Mouse (Mus musculus): ENCODE measurements around the gene Mdfi. TPM values are rescaled to one million over a fixed set of nuclear protein-coding genes. Genes with fewer than 3 reads are reported as not detected.
A peak's percentile ranks its signal among the peaks of the same experiment; 100 is the strongest.

Gene Mdfi
- polyA plus RNA-seq (2014; fragmentation: Nextera tagmentation; extraction: Ambion mirVana), result 24.7 and 25.7 TPM in 2 replicates

DNA sequence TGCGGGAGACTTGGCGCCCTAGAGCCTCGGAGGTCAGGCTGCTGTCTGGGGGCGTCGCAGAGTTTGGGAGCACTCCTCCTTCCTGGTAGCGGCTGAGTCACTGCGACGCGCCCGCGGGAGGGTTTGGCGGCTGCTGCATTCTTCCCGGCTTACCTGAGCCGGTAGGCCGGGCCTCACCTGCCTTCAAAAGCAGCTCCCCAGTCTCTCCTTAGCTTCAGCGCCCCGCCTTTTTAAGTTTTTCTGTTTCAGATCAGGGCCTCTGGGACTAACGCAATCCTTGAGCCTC, at the start of gene Mdfi:
Gene Mdfi, minus strand, starts transcription at position 210 of the 286 bp plus-strand sequence.
- Histone ChIP-seq H3K4me1 (ENCODE audit: control insufficient read depth, insufficient read depth, low read length) (peaks cover 21% of the 10 kb centered on the region), H3K36me3 (ENCODE audit: control insufficient read depth, insufficient read depth, low read length) (no peaks in the 10 kb centered on the region), H3K4me3 (ENCODE audit: low read depth, low read length) (peak within 1 kb of the TSS; percentile 61), H3K27me3 (ENCODE audit: control insufficient read depth, insufficient read depth, low read length) (peaks cover 29% of the 10 kb centered on the region), H3K9me3 (ENCODE audit: control insufficient read depth, low read length) (no peaks in the 10 kb centered on the region), H3K9ac (ENCODE audit: low read length) (peak within 1 kb of the TSS; percentile 74; the same call in 1 of the 2 replicates), H3K4me2 (peak within 1 kb of the TSS; percentile 99), H3K27ac (ENCODE audit: low read depth, low read length) (no peak within 1 kb of the TSS)
- 3% methylated on average over 18 of the region's 18 CpGs for WGBS
- no peak for DNase-seq (ENCODE audit: low spot score, missing footprints)
- no peak for ATAC-seq (ENCODE audit: low FRiP score)

DNA sequence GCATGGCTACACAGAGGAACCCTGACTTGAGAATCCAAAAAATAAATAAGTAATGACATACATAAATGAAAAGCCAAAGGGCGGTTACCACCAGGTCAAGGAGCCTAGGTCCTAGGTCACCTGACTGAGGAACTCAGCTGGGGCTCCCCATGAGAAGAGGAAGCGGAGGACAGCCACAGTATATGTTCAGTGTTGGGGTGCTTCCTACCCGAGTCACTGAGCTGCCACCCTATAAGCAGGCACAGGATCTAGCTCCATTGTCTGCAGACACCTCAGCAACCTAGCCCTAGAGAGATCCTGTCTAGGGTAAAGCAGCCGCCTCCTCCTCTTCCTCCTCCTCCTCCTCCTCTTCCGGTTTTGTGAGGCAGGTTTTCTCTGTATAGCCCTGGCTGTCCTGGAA, 48.6 kb upstream of the Mdfi start:
- Histone ChIP-seq H3K36me3 (ENCODE audit: control insufficient read depth, insufficient read depth, low read length) (peaks cover 3% of the 10 kb centered on the region), H3K4me1 (ENCODE audit: control insufficient read depth, insufficient read depth, low read length) (peaks cover 69% of the 10 kb centered on the region)

GRCm38 (mm10) chr17:47881330-47881729, 46.8 kb upstream of the Mdfi start:
- Histone ChIP-seq H3K9me3 (ENCODE audit: control insufficient read depth, low read length) (no peaks in the 10 kb centered on the region), H3K4me1 (ENCODE audit: control insufficient read depth, insufficient read depth, low read length) (peaks cover 69% of the 10 kb centered on the region), H3K27ac (ENCODE audit: low read depth, low read length) (no peak overlapping the region), H3K4me3 (ENCODE audit: low read depth, low read length) (no peak overlapping the region), H3K9ac (ENCODE audit: low read length) (no peak overlapping the region), H3K36me3 (ENCODE audit: control insufficient read depth, insufficient read depth, low read length) (peaks cover 3% of the 10 kb centered on the region), H3K4me2 (no peak overlapping the region), H3K27me3 (ENCODE audit: control insufficient read depth, insufficient read depth, low read length) (no peaks in the 10 kb centered on the region)
- no peak for DNase-seq (ENCODE audit: low spot score, missing footprints)
- no peak for ATAC-seq (ENCODE audit: low FRiP score)
- 55% methylated on average over 13 of the region's 13 CpGs for WGBS

More for the DNA sequence above, 48.6 kb upstream of the Mdfi start:
- H3K4me2 ChIP-seq, result no peak overlapping the region
- WGBS, result 88% methylated on average over 5 of the region's 5 CpGs
- H3K27me3 ChIP-seq (ENCODE audit: control insufficient read depth, insufficient read depth, low read length), result no peaks in the 10 kb centered on the region
- ATAC-seq (ENCODE audit: low FRiP score), result no peak
- no peak for DNase-seq (ENCODE audit: low spot score, missing footprints)
- H3K9me3 ChIP-seq (ENCODE audit: control insufficient read depth, low read length), result no peaks in the 10 kb centered on the region
- H3K4me3 ChIP-seq (ENCODE audit: low read depth, low read length), result no peak overlapping the region
- no peak overlapping the region for H3K27ac ChIP-seq (ENCODE audit: low read depth, low read length)
- no peak overlapping the region for H3K9ac ChIP-seq (ENCODE audit: low read length)

DNA sequence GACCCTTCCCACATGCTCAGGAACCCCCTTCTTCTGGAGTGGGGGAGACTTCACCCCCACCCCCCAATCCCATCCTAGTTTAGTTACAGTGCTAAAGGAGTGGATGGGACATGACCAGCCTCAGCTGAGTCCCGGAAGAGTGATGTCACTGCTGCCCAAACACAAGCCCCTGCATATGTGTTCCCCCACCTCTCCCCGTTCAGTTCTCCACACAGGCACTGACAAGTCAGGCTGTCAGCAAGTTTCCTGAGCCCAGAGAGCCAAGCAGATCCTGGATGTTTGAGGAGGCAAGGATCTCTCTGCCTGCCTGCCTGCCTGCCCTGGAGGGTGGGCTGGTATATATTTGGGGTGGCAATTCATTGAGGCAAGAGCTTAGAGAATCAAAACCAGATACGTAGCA, 44.7 kb upstream of the Mdfi start:
- Histone ChIP-seq H3K9ac (ENCODE audit: low read length) (peak overlapping the region; percentile 46), H3K27me3 (ENCODE audit: control insufficient read depth, insufficient read depth, low read length) (no peaks in the 10 kb centered on the region), H3K4me2 (peak overlapping the region; percentile 24), H3K9me3 (ENCODE audit: control insufficient read depth, low read length) (no peaks in the 10 kb centered on the region), H3K4me1 (ENCODE audit: control insufficient read depth, insufficient read depth, low read length) (peaks cover 68% of the 10 kb centered on the region), H3K36me3 (ENCODE audit: control insufficient read depth, insufficient read depth, low read length) (peaks cover 10% of the 10 kb centered on the region), H3K4me3 (ENCODE audit: low read depth, low read length) (no peak overlapping the region), H3K27ac (ENCODE audit: low read depth, low read length) (no peak overlapping the region; the same call in 1 of the 2 replicates)
- peak; percentile 89 for DNase-seq (ENCODE audit: low spot score, missing footprints)
- WGBS, result 25% methylated on average over 3 of the region's 3 CpGs
- ATAC-seq (ENCODE audit: low FRiP score), result 0 out of 2 replicates have a peak, but pooled peaks have one; percentile 4

GRCm38 (mm10) chr17:47878378-47879089, 44.0 kb upstream of the Mdfi start:
- ATAC-seq (ENCODE audit: low FRiP score) (peak; percentile 27), DNase-seq (ENCODE audit: low spot score, missing footprints) (peak; percentile 92)
- Histone ChIP-seq H3K9me3 (ENCODE audit: control insufficient read depth, low read length) (no peaks in the 10 kb centered on the region), H3K9ac (ENCODE audit: low read length) (peak overlapping the region; percentile 46), H3K4me3 (ENCODE audit: low read depth, low read length) (no peak overlapping the region), H3K27ac (ENCODE audit: low read depth, low read length) (peak overlapping the region; percentile 80), H3K4me1 (ENCODE audit: control insufficient read depth, insufficient read depth, low read length) (peaks cover 72% of the 10 kb centered on the region), H3K36me3 (ENCODE audit: control insufficient read depth, insufficient read depth, low read length) (peaks cover 10% of the 10 kb centered on the region), H3K4me2 (peak overlapping the region; percentile 24), H3K27me3 (ENCODE audit: control insufficient read depth, insufficient read depth, low read length) (no peaks in the 10 kb centered on the region)
- 10% methylated on average over 34 of the region's 35 CpGs for WGBS

DNA sequence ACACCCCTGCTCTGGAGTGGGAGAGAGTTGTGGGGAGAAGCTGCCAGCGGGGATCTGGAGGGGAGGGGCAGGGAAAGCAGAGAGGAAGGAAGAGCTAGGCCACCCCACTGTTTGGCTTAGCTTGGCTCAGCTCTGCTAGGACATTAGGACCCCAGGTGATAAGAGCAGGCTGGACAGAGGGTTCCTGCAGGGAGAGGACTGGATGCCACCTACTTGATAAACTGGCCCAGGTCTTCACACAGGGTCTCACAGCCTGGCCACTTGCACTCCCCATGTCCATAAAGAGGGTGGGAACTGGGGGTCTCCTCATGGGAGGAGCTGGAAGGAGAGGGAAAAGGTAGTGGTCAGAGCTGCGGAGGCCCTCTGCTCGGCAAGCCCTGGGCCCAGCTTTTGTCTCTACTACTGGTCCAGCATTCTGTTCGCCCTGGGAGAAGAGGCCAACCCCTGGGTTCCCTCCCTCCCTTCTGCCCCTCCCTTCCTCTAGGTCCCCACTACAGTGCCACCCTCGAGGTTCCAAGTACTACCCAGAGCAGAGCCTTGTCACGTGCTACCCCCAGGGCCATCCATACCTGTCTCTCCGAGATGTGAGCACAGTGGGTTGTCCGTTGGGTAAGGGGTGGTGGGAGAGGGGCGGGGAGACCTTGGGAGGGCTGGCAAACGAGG, 43.4 kb upstream of the Mdfi start:
- DNase-seq (ENCODE audit: low spot score, missing footprints) (peak; percentile 93), ATAC-seq (ENCODE audit: low FRiP score) (peak; percentile 17)
- H3K4me3 ChIP-seq (ENCODE audit: low read depth, low read length), result no peak overlapping the region
- H3K27ac ChIP-seq (ENCODE audit: low read depth, low read length), result peak overlapping the region; percentile 80
- H3K4me1 ChIP-seq (ENCODE audit: control insufficient read depth, insufficient read depth, low read length), result peaks cover 73% of the 10 kb centered on the region
- H3K36me3 ChIP-seq (ENCODE audit: control insufficient read depth, insufficient read depth, low read length), result peaks cover 10% of the 10 kb centered on the region
- peak overlapping the region; percentile 8; the same call in 1 of the 2 replicates for H3K4me2 ChIP-seq
- H3K27me3 ChIP-seq (ENCODE audit: control insufficient read depth, insufficient read depth, low read length), result no peaks in the 10 kb centered on the region
- WGBS, result 8% methylated on average over 9 of the region's 10 CpGs
- no peaks in the 10 kb centered on the region for H3K9me3 ChIP-seq (ENCODE audit: control insufficient read depth, low read length)
- H3K9ac ChIP-seq (ENCODE audit: low read length), result peak overlapping the region; percentile 52

DNA sequence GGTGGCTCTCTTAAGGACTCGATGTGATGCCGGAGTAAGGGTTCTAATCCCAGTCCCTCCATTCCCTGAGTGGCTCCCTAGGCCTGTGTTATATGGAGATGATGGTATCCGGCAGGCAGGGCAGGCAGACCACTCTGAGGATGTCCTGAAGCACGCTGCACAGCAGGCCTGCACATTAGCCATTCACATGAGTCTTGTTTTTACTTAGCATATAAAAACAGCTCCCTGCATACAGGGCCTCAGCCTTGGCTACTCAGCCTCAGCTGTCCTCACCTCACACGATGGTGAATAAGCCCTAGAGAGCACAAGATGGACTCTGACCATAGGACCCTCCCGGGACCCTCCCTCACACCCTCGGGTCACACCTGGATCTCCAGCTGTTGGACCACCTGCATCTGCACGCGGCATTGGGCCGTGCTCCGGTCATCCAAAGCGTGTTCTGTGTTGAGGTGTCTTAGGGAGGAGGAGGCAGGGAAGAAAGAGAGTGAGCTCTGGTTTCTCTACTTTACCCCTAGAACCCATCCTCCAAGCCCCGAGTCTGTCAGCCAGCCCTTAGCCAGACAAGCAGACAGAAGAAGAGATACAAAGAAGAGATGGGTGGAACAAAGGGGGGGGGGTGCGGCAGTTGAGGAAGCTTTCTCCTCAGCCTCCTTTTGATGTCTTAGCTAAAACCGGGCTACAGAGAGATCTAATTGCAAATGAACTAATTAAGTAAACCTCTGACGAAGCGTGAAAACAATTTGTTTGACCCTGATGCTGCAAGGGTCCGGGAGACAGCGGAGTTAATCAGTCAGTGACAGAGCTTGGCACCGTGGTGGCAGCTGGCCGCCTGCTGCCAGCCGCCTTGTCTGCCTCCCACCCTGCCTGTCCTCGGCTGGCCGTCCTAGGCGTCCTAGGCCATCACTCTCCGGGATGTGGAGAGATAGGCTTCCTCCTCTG, 42.6 kb upstream of the Mdfi start:
- WGBS, result 19% methylated on average over 26 of the region's 26 CpGs
- H3K9me3 ChIP-seq (ENCODE audit: control insufficient read depth, low read length), result no peaks in the 10 kb centered on the region
- peaks cover 10% of the 10 kb centered on the region for H3K36me3 ChIP-seq (ENCODE audit: control insufficient read depth, insufficient read depth, low read length)
- ATAC-seq (ENCODE audit: low FRiP score) (no peak), DNase-seq (ENCODE audit: low spot score, missing footprints) (peak; percentile 95)
- peak overlapping the region; percentile 80 for H3K27ac ChIP-seq (ENCODE audit: low read depth, low read length)
- no peak overlapping the region for H3K4me3 ChIP-seq (ENCODE audit: low read depth, low read length)
- peak overlapping the region; percentile 8; the same call in 1 of the 2 replicates for H3K4me2 ChIP-seq
- peak overlapping the region; percentile 52 for H3K9ac ChIP-seq (ENCODE audit: low read length)
- no peaks in the 10 kb centered on the region for H3K27me3 ChIP-seq (ENCODE audit: control insufficient read depth, insufficient read depth, low read length)
- peaks cover 70% of the 10 kb centered on the region for H3K4me1 ChIP-seq (ENCODE audit: control insufficient read depth, insufficient read depth, low read length)

- no peak overlapping the region for H3K4me2 ChIP-seq
- peaks cover 16% of the 10 kb centered on the region for H3K36me3 ChIP-seq (ENCODE audit: control insufficient read depth, insufficient read depth, low read length)
- no peaks in the 10 kb centered on the region for H3K27me3 ChIP-seq (ENCODE audit: control insufficient read depth, insufficient read depth, low read length)
- ATAC-seq (ENCODE audit: low FRiP score) (peak; percentile 41), DNase-seq (ENCODE audit: low spot score, missing footprints) (peak; percentile 97)
- H3K4me3 ChIP-seq (ENCODE audit: low read depth, low read length), result no peak overlapping the region
- H3K4me1 ChIP-seq (ENCODE audit: control insufficient read depth, insufficient read depth, low read length), result peaks cover 37% of the 10 kb centered on the region
- WGBS, result 18% methylated on average over 9 of the region's 9 CpGs
- no peak overlapping the region for H3K9ac ChIP-seq (ENCODE audit: low read length)
- no peaks in the 10 kb centered on the region for H3K9me3 ChIP-seq (ENCODE audit: control insufficient read depth, low read length)
- 0 out of 2 replicates have a peak overlapping the region, but pooled peaks have one; percentile 71 for H3K27ac ChIP-seq (ENCODE audit: low read depth, low read length)
Measured at GRCm38 (mm10) chr17:47873341-47873791, 38.9 kb upstream of the Mdfi start.

All from midbrain, embryonic 11.5 days (tissue).